Mouse (Mus musculus) telencephalon, adult 2 months (tissue): ENCODE results near the gene Apbb2.

Experiments used
- DNase-seq: peaks from one replicate; pipeline ENCODE4 v3.0.0-alpha.2; 2011; ENCODE audit warnings: low read depth, low spot score

The Apbb2 gene

GRCm38 (mm10) chr5:66382111-66382510, 236.5 kb downstream of the Apbb2 start:
- DNase-seq = no peak

GRCm38 (mm10) chr5:66378968-66379367, 239.6 kb downstream of the Apbb2 start:
- no peak for DNase-seq

- no peak for DNase-seq
Observed at GRCm38 (mm10) chr5:66376589-66377270, 241.9 kb downstream of the Apbb2 start.

- DNase-seq = no peak
Observed at GRCm38 (mm10) chr5:66374413-66374812, 244.2 kb downstream of the Apbb2 start.

GRCm38 (mm10) chr5:66373515-66374164, 244.9 kb downstream of the Apbb2 start:
- no peak for DNase-seq

GRCm38 (mm10) chr5:66371131-66371530, 247.5 kb downstream of the Apbb2 start:
- no peak for DNase-seq

- DNase-seq = no peak
Observed at GRCm38 (mm10) chr5:66368966-66369365, 249.6 kb downstream of the Apbb2 start.

- no peak for DNase-seq
Observed at GRCm38 (mm10) chr5:66367641-66368040, 250.9 kb downstream of the Apbb2 start.

- no peak for DNase-seq
Observed at GRCm38 (mm10) chr5:66363274-66364261, 255.0 kb downstream of the Apbb2 start.

- no peak for DNase-seq
Observed at GRCm38 (mm10) chr5:66360739-66361138, 257.8 kb downstream of the Apbb2 start.

- DNase-seq = no peak
Observed at GRCm38 (mm10) chr5:66359742-66360423, 258.7 kb downstream of the Apbb2 start.

GRCm38 (mm10) chr5:66355147-66355546, 263.4 kb downstream of the Apbb2 start:
- DNase-seq = no peak

GRCm38 (mm10) chr5:66353876-66354275, 264.7 kb downstream of the Apbb2 start:
- DNase-seq = no peak

- DNase-seq = no peak
Observed at GRCm38 (mm10) chr5:66351836-66352390, 266.7 kb downstream of the Apbb2 start.

GRCm38 (mm10) chr5:66351064-66351463, 267.5 kb downstream of the Apbb2 start:
- no peak for DNase-seq

GRCm38 (mm10) chr5:66350611-66351010, 268.0 kb downstream of the Apbb2 start:
- no peak for DNase-seq

- DNase-seq = no peak
Observed at GRCm38 (mm10) chr5:66348421-66348820, 270.2 kb downstream of the Apbb2 start.

- no peak for DNase-seq
Observed at GRCm38 (mm10) chr5:66346756-66347155, 271.8 kb downstream of the Apbb2 start.

GRCm38 (mm10) chr5:66345140-66345539, 273.4 kb downstream of the Apbb2 start:
- no peak for DNase-seq

- no peak for DNase-seq
Observed at GRCm38 (mm10) chr5:66344182-66344581, 274.4 kb downstream of the Apbb2 start.

- no peak for DNase-seq
Observed at GRCm38 (mm10) chr5:66342285-66342684, 276.3 kb downstream of the Apbb2 start.
